Mouse (Mus musculus): ENCODE results near the gene Wwp2. TPM values are rescaled to one million over a fixed set of nuclear protein-coding genes. Genes with fewer than 3 reads are reported as not detected.
A peak's percentile ranks its signal among the peaks of the same experiment; 100 is the strongest.

Wwp2 gene
- polyA plus RNA-seq, 1 experiment from 2014 or later = 39.0 TPM

- ATAC-seq = no peak
- Histone ChIP-seq H3K4me3 (ENCODE audit: low read depth, low read length) (no peak overlapping the region), H3K4me1 (ENCODE audit: control insufficient read depth, insufficient read depth, low read length) (no peaks in the 10 kb centered on the region; the same call in 1 of the 2 replicates), H3K4me2 (ENCODE audit: low read length) (no peak overlapping the region), H3K27me3 (ENCODE audit: control insufficient read depth, insufficient read depth, low read depth, low read length) (no peaks in the 10 kb centered on the region), H3K36me3 (ENCODE audit: control insufficient read depth, insufficient read depth, low read length) (no peaks in the 10 kb centered on the region), H3K27ac (ENCODE audit: low read length) (no peak overlapping the region), H3K9me3 (replicated peaks; ENCODE audit: control insufficient read depth, low read length, poor library complexity, severe bottlenecking) (no peaks in the 10 kb centered on the region), H3K9ac (ENCODE audit: low read depth, low read length) (no peak overlapping the region)
- WGBS = 84% methylated on average over 9 of the region's 9 CpGs
Observed at GRCm38 (mm10) chr8:107599691-107600090, 163.5 kb downstream of the Wwp2 start.

GRCm38 (mm10) chr8:107603026-107603425 lies 166.9 kb downstream of the Wwp2 start:
- WGBS = 4% methylated on average over 7 of the region's 7 CpGs
- no peak for ATAC-seq
- no peak overlapping the region for H3K9ac ChIP-seq (ENCODE audit: low read depth, low read length)
- no peaks in the 10 kb centered on the region for H3K27me3 ChIP-seq (ENCODE audit: control insufficient read depth, insufficient read depth, low read depth, low read length)
- no peaks in the 10 kb centered on the region for H3K9me3 ChIP-seq (replicated peaks; ENCODE audit: control insufficient read depth, low read length, poor library complexity, severe bottlenecking)
- H3K4me3 ChIP-seq (ENCODE audit: low read depth, low read length) = no peak overlapping the region
- H3K4me2 ChIP-seq (ENCODE audit: low read length) = no peak overlapping the region
- H3K27ac ChIP-seq (ENCODE audit: low read length) = no peak overlapping the region
- H3K4me1 ChIP-seq (ENCODE audit: control insufficient read depth, insufficient read depth, low read length) = peaks cover 1% of the 10 kb centered on the region
- no peaks in the 10 kb centered on the region for H3K36me3 ChIP-seq (ENCODE audit: control insufficient read depth, insufficient read depth, low read length)

MicroRNAs encoded within 50 kb of the gene (microRNA counts, 519-probe panel; counts per million panel counts)
- microRNA mmu-miR-140 = 2,781 counts per million, percentile 83 among the panel's probes with 10 or more counts

Small RNA genes lying within 50 kb of the gene (microRNA-seq; reads per million reads assigned to microRNA genes)
- 4,718 reads per million, percentile 91 among the genes with 10 or more reads in this experiment for gene Mir140

Other genes starting within 250 kb of the Wwp2 start
- 8.8 and 11.2 TPM in 2 replicates for gene Nfat5, start 142.9 kb upstream of the Wwp2 start, polyA plus RNA-seq (2015; fragmentation: Nextera tagmentation; extraction: Ambion mirVana)
- 5.3 and 7.1 TPM in 2 replicates for gene Nqo1, start 33.2 kb upstream of the Wwp2 start, polyA plus RNA-seq (2015; fragmentation: Nextera tagmentation; extraction: Ambion mirVana)
- gene Nob1, start 11.3 kb upstream of the Wwp2 start, polyA plus RNA-seq (2015; fragmentation: Nextera tagmentation; extraction: Ambion mirVana) = 67.8 and 73.1 TPM in 2 replicates
- gene Psmd7, start 152.1 kb downstream of the Wwp2 start, polyA plus RNA-seq (2015; fragmentation: Nextera tagmentation; extraction: Ambion mirVana) = 237 and 251 TPM in 2 replicates

All from midbrain, embryonic 16.5 days (tissue).